Mouse (Mus musculus) megakaryocyte progenitor cell, adult 5-6 weeks (primary cell): ENCODE results near the gene Gramd2. TPM values are rescaled to one million over a fixed set of nuclear protein-coding genes. Genes with fewer than 3 reads are reported as not detected.

ENCODE experiments used
- ATAC-seq: replicated peaks from 2 replicates; pipeline ENCODE4 v1.8.0; 2016; ENCODE audit warnings: mild to moderate bottlenecking, moderate TSS enrichment, inconsistent platforms; ENCODE audit not compliant: poor library complexity
- total RNA-seq, 2 experiments: library from RNA; stranded (forward) in 1 of 2; stranded (reverse) in 1 of 2; fragments of 157-497, 149-512 nt in 1 of 2; fragments of 200-1000 nt in 1 of 2; gene quantifications; 2 replicates each; pipeline versions ENCODE4 v1.2.3 to v1.2.4; 2015 to 2017

Gramd2 gene
- total RNA-seq, 2 experiments from 2014 or later, result not detected

GRCm38 (mm10) chr9:59667250-59667649 lies 12.7 kb upstream of the Gramd2 start:
- peak; percentile 72 for ATAC-seq

GRCm38 (mm10) chr9:59667904-59668303 lies 12.0 kb upstream of the Gramd2 start:
- ATAC-seq, result no peak

- ATAC-seq, result no peak
Measured at GRCm38 (mm10) chr9:59668473-59668872, 11.5 kb upstream of the Gramd2 start.

GRCm38 (mm10) chr9:59669172-59669571 lies 10.8 kb upstream of the Gramd2 start:
- no peak for ATAC-seq

- peak; percentile 89 for ATAC-seq
Measured at GRCm38 (mm10) chr9:59672195-59672894, 7.6 kb upstream of the Gramd2 start.

GRCm38 (mm10) chr9:59673427-59673826 lies 6.5 kb upstream of the Gramd2 start:
- ATAC-seq, result no peak

GRCm38 (mm10) chr9:59675598-59675997 lies 4.3 kb upstream of the Gramd2 start:
- no peak for ATAC-seq

- ATAC-seq, result peak; percentile 89
Measured at GRCm38 (mm10) chr9:59678313-59678712, 1.6 kb upstream of the Gramd2 start.

GRCm38 (mm10) chr9:59680534-59680875 lies 561 bp downstream of the Gramd2 start:
- ATAC-seq, result no peak

- no peak for ATAC-seq
Measured at GRCm38 (mm10) chr9:59684020-59684419, 4.1 kb downstream of the Gramd2 start.

- ATAC-seq, result peak; percentile 59
Measured at GRCm38 (mm10) chr9:59687416-59688046, 7.6 kb downstream of the Gramd2 start.

GRCm38 (mm10) chr9:59691635-59692094 lies 11.7 kb downstream of the Gramd2 start:
- ATAC-seq, result peak; percentile 75

- ATAC-seq, result peak; percentile 52; the same call in 1 of the 2 replicates
Measured at GRCm38 (mm10) chr9:59692145-59692544, 12.2 kb downstream of the Gramd2 start.

GRCm38 (mm10) chr9:59694571-59695450 lies 14.9 kb downstream of the Gramd2 start:
- ATAC-seq, result no peak

GRCm38 (mm10) chr9:59695451-59695813 lies 15.5 kb downstream of the Gramd2 start:
- ATAC-seq, result no peak

GRCm38 (mm10) chr9:59696381-59696780 lies 16.4 kb downstream of the Gramd2 start:
- no peak for ATAC-seq

- ATAC-seq, result no peak
Measured at GRCm38 (mm10) chr9:59701094-59701493, 21.1 kb downstream of the Gramd2 start.

- no peak for ATAC-seq
Measured at GRCm38 (mm10) chr9:59703099-59703498, 23.2 kb downstream of the Gramd2 start.

GRCm38 (mm10) chr9:59706850-59707825 lies 27.2 kb downstream of the Gramd2 start:
- ATAC-seq, result peak; percentile 42

GRCm38 (mm10) chr9:59709225-59709624 lies 29.3 kb downstream of the Gramd2 start:
- no peak for ATAC-seq
